Mouse (Mus musculus) heart, postnatal 4 days (tissue): ENCODE measurements around the gene Casq1. TPM values are rescaled to one million over a fixed set of nuclear protein-coding genes. Genes with fewer than 3 reads are reported as not detected.
"Not testable (repeated sequence)": the region's sequence is repeated elsewhere in the genome, so short reads cannot be mapped to it uniquely, and the experiment has no call there.

ENCODE experiments used
- DNase-seq: peaks from one replicate; pipeline ENCODE4 v3.0.0; 2021
- total RNA-seq, 2 experiments: library from RNA; stranded (reverse); gene quantifications; 2 replicates each; pipeline ENCODE4 v1.2.3; 2021

Casq1 gene
- 10 to 100 TPM; 11.9 to 18.1 TPM for total RNA-seq

DNA sequence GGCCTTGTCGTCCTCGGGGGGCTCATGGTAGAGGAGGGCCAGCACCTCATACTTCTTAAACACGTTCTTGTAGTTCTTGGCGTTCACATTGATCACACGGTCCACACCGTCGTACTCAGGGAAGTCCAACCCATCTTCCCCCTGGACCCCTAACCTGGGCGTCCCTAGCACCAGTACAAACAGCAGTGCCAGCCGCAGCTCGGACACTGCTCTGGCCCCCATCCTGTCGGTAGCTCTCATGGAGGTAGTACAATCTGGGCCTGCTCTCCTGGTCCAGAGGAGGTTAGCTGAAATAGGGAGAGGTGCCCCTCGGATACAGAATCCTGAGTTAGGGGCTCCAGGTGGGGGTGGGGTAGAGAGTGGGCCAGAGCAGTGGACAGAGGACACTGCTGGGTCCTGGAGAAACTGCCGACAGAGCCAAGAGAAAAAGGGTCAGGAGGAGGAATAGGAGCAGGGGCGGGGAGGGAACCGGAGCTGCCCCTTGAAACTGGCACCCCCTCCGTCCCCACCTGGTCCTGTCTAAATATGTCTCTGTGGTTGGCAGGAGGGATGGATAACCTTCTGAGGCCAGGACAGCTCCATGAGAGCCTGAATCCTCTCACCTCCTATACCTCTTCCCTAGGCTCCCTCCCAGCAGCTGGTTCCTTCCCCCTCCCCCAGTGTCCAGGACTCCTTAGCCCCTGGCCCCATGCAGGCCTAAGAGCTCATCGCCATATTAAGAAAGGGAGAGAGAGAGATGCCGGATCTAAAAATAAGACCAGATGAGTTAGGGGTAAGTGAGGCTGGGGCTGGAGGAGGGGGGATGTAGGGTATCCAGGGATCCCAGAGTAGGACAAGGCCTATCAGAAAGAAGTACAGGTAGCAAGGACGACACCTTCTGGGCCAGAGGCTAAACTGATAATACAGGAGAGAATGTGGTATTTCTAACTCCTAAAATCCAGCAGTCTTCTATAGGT lies at the start of gene Casq1:
Gene Casq1 (minus strand): TSS at position 418 of the 956 bp plus-strand sequence.
- DNase-seq = no peak

DNA sequence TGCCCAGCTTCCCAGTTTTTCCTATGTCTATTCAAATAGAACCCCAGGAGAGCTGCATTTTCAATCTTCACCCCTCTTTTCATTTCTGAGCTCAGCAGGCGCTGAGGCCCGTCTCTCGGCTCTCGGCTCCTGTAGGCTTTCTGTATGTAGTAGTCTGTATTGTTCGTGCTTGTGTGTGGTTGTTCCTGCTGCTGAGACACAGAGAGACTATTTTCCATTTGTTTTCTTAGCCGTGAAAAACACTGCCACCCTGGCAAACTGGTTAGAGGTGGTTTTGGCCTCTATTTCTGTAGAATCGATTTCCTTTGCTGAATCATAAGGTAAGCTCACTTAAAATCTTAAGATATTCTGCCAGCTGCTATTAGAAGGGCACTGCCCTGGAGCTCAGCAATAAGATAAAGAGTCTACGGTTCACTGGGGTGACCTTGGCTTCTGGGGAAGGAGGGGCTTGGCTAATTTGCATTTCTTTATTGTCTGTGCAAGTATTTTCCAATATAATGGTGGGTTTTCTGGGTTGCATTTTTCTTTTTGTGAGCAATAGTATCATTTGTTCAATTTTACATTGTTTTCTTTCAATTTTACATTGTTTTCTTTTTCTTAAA lies 41.9 kb upstream of the Casq1 start, which contains the start of gene Igsf8:
Gene Igsf8 (plus strand): TSS at position 165 of the 602 bp plus-strand sequence.
- no peak for DNase-seq

DNA sequence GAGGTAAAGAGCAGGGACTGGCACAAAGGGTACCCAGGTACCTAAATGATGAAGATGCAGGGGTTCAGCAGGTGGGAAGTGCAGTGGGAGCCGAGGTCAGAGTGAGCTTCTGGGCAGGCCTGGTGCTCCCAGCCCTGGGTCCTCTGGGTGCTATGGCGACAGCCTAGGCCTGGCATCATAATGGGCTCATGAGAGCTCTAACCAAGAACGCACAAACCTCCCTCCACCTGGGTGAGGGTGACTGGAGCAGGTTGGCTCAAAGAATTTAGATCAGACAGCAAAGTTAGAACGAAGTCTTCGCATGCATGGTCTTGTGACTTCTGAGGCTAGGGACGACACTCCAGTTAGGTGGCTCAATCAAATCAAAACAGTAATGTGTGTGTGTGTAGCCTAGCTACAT lies 38.6 kb upstream of the Casq1 start, which contains the start of gene Atp1a4:
Gene Atp1a4 (minus strand): TSS at position 101 of the 400 bp plus-strand sequence.
- DNase-seq = no peak

DNA sequence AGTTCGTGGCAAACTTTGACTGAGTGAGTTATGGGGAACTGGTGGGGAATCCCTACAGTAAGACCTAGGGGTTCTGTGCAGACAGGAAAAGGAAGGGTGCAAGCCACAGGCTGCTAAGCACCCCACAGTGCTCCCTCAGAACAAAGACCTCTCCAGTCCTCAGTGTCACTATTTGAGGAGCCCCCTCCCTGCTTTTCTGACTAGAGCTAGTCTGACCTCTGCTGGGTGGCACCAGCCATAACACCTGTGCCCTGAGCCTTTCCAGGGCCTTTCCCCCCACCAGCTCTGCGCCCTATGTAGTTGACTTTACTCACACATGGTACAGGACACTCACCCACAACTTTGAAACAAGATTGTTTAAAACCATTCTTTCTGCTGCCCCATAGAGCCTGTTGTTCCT lies 28.0 kb upstream of the Casq1 start:
- DNase-seq = peak; percentile 73

DNA sequence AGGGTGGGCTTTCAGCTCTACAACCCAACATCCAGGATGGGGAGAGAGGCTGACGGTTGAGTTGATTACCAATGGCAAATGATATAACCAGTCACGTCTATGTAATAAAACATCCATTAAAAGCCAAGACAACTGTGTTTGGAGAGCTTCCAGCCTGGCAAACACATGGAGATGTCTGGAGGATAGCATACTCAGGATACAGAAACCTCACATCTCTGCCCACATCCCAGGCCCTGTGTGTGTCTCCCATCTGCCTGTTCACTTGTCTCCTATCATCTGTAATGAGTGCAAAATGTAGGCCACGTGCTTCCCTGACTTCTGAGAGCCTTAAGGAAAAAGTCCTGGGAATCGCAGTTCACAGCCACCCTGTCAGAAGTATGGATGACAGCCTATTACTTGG lies 27.5 kb upstream of the Casq1 start:
- DNase-seq = no peak

DNA sequence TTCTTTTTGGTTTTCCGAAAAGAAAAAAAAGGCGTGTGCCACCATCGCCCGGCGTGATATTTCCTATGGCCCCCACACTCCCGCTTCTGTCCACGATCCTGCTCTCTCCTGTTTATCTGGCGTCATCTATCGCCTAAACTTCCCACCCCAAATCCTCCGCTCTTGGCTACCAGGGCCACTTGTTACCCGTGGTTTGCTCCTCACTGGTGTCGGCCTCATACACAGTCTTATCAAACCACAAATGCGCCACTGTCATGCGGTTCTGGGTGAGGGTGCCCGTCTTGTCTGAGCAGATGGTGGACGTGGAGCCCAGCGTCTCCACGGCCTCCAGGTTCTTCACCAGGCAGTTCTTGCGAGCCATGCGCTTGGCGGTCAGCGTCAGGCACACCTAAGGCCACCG lies 25.0 kb upstream of the Casq1 start:
- not testable (repeated sequence) for DNase-seq

DNA sequence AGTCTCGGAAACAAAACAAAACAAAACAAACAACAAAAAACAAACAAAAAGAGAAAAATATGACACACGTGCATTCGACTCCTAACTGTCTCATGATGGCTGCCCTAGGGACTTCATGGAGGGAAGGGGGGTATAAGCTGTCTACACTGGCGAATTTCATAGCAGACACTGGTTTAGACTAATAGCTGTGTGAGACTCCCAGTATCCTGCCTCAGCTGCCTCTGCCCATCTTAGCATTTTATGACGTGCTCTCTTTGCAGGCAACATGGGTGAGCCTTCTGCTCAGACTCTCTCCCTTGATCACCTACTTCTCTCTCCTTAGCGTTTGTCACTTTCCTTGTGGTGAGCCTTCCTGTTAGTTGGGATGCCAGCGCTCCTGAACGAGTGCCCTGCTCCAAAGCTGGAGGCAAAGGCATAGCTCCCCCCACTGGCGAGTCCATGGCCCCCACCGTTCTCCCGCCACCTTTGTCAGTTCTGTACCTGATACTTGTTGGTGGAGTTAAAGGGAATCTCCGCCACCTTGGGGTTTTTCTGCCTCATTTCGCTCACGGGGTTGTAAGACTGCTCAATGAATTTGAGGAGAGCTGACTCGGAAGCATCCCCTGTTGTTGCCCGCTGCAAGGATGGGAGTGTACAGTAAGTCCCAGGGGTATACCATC lies 24.0 kb upstream of the Casq1 start:
- DNase-seq = peak; percentile 56

DNA sequence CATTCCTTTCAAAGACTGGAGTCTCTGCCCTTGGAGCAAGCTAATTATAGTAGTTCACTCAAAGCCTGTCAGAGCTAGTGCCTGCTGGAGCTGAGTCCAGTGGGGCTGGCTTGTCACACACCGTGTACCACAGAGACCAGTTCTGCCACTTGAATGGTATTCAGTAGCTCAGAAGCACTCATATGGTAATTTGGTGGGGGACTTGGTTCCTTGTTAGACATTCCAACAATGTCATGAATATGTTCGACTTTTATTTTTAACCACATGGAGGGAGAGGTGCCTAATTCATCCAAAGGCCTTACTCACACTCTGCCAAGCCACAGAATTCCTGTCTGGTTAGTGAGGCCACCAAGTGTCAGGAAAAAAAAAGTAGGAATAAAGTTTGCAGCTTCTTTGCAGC lies 22.7 kb upstream of the Casq1 start:
- DNase-seq = peak; percentile 56

DNA sequence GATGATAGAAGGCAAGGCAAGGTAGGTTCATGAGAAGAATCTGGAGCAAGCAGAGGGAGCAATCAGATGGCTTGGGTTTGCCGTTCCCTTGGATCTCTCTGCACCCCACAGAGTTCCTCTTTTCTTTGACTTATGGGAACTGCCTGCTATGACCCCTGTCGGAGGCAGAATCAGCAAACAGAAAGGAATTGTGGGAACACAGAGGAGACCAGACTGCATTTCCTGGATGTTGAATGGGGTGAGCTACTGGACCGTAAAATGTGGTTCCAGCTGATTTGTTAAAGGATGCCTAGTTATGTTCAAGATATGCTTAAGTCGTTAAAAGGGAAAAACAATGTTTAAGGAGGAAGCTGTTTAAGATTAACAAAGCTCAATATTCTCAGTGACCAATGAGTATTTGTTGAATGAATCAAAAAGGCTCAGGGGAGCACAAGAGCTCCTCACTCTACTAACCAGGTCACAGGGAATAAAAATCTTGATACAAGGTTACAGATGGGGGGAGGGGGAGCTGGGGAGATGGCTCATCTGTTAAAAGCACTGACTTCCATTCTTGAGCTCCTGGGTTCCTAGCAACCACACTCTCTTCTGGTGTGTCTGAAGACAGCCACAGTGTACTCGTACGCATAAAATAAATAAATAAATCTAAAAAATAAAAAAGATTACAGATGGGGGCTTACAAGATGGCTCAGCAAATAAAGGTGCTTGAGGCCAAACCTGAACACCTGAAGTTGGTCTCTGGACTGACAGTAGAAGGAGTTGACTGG lies 21.5 kb upstream of the Casq1 start:
- no peak for DNase-seq

DNA sequence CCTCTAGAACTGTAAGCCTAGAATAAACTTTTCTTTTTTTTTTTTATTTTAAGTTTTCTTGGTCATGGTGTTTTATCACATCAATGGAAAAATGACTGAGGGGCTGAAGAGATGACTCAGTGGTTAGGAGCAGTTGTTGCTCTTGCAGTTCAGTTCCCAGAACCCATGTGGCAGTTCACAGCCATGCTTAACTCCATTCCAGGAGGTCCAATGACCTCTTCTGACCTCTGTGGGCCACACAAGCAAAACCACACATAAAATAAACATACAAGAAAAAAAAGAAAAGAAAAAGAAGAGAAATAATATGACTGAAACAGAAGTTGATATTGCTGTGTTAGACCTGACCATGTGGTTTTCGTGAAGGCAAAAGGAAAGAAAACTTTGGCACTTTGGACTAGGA lies 9.5 kb upstream of the Casq1 start:
- no peak for DNase-seq

DNA sequence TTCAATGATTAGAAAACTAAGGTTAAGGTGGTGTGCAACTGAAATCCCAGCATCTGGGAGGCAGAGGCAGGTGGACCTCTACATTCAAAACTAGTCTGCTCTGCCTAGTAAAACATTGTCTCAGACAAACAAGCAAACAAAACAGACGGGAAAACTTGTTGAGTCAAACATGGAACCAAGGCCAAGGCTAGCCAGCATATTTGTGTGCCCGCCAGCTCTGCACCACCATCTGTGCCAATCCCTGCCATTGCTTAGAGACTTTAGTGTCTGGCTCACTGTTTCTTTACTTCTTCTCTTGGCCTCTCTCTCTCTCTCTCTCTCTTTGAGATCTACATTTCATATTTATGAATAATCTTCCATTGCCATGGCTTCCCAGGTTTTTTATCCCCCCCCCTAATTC lies 8.5 kb upstream of the Casq1 start:
- DNase-seq = no peak

DNA sequence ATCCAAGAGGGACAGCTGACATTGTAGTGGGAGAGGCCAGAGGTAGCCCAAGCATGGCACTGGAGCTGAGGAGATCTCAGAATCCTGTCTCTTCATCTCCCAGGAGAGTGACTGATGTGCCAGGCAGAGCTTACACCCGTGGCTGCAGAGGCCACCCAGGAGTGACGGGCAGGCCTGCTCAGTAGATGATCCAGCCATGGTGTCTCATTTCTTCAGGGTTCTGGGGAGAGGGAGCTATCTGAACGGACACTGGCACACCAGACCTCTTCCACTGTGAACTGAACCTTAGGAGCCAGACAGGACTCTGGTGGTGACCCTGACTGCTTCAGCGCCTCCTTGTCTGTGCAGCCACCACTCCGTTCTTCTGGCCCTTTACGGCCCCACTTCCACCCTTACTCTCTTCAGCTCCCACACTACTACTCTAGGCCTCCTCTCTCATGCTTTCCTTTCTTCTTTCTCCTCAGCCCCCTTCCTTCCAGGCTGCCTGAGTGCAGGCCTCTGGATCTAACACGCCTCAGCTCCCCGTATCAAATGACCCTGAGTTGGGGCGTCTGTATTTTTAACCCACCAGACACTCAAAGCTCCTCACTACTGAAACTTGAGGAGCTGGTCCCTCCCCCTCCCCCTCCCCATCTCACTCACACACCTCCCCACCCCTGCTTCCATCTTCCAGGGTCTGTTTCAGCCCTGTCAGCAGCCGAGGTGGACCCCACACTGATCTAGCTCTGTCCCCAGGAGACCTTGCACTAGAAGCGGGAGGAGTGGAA lies 1.8 kb upstream of the Casq1 start:
- DNase-seq = no peak

DNA sequence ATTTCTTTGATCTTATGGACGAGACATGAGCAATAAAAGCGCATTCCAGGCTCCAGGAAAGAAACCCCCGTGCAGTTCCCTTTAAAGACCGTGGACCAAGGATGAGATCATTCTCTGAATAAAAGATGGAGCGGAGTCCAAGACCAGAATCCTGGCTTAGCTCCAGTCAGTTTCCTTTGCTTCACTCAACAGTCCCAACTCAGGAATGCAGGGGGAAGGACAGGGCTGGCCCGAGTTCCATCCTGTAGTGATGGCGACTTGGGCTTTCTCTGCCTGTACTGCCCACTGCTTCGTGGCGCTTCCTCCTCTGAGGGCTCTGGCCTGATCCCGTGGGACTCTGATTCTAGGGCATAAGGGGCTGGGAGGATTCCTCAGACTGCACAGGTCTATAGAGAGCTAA lies 746 bp upstream of the Casq1 start:
- DNase-seq = peak; percentile 86

DNA sequence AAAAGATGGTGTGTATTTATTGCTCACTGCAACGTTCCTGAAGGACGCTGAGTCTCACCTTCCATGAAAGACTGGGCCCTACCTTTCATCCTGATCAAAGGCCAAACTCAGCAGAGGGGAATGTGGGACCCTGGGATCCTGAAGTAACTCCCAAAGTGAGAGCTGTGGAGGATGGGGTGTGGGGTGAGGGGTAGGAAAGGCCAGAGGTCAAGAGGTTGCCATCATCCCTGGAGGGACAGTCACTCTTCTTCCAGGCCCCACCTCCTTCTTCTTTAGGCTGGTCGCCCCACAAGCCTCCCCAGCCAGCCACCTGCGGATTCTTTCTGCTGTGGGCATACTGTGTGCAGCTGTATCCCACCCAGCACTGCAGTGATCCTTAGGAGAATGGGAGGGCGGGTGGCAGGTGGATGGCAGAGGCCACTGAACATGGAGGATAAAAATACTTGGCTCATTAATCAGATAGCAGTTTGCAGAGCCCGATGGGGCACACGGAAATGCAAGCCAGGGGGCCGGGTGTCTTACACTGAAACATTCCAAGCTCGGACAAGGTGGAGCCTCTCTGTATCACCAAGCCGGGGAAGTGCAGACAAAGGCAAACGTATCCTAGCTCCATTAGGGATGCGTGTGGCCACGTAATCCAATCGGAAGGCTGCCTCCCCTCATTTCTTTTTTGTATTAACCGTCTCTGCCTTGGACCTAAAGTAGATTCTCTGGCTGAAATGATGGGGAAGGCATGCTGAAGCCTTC lies 1.3 kb downstream of the Casq1 start:
- no peak for DNase-seq

DNA sequence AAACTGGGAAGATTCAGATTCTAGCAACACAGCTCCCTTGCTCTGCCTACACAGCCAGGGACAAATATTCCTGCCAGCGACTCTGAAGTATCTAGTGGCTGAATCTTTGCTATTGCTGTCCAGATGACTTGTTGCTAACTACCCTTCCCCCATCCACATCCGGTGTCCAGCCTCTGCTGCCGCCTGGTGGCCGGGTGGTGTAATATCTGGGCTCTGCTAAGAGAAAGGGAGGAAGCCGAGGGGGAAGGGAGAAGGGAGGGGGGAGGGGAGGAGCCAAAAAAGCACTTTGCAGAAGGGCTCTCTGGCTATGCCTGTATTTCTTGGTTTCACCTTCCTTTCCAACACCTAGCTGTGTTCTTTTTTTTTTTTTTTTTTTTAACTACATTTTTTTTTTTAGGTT lies 2.5 kb downstream of the Casq1 start:
- peak; percentile 98 for DNase-seq

DNA sequence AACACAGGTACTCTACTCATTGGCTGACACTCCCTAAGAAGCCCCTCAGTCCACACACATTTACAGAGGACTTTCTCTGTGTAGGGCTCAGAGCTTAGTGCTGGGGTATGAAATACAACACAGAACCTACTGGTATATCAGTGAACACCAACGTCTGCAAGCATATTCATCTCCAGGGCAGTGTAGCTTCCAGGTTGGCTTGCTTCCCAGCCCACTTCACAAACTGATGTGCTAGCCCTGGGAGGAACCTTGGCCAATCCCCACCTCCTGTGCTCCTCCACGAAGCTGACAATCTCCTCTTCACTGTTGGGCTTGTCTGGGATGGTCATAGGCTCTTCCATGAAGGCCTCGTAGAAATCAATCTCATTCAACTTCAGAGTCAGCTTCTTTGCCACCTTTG lies 4.9 kb downstream of the Casq1 start:
- peak; percentile 83 for DNase-seq

DNA sequence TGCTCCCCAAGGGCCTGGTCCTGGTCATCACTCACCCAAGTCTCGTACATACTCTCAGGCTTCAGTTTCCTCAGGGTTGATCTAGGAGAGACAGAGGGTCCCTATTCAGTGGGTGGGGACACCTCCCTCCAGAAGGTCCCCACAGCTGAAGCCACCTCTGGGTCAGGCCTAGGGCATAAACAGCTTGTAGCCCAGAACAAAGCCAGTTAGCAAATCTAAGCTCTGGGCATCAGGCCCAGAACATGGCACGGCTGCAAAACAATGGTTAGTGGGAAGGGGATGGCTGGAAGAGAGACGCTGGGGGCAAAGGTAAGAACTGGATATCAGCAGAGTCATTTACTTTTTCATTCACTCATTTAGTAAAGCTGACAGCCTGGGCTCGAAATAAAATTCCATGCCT lies 5.9 kb downstream of the Casq1 start:
- no peak for DNase-seq

DNA sequence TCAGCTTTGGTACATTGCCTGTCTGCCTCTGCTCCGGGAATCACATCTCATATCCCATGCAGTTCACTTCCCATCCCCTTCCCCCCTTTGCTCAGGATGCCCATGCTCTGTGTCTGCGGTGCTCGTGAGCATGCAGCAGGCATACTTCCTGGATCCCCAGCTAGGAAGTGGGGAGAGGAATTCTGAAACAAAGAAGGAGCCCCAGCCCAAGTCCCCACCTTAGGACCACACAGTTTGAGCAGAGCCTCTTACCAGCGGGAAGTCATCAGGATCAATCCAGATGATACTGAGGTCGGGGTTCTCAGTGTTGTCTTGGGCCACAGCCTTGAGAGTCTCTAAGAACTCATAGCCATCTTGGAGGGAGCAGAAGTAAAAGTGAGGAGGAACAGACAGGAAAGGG lies 6.9 kb downstream of the Casq1 start:
- no peak for DNase-seq

DNA sequence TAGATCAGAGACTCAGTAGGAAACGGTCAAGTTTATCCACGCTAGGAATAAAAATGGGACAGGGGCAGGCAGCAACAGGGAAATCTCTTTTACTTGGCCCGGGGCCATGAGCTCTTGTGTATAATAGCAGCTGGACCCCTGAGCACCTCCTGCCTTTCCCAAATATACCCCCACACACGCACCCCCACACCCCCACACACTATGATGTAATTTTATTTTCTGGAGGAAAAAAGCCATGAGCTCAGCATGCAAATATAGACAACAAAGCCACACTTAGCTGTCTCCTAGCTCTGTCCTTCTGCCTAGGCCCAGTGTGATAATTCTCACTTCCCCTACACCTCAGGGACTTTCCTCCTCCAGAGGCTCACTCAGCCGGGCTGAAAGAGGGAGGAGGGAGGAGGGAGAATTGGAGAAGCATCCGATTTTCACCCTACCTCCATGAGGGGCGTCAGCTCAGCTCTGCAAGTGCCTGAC lies 12.5 kb downstream of the Casq1 start:
- DNase-seq = peak; percentile 66

DNA sequence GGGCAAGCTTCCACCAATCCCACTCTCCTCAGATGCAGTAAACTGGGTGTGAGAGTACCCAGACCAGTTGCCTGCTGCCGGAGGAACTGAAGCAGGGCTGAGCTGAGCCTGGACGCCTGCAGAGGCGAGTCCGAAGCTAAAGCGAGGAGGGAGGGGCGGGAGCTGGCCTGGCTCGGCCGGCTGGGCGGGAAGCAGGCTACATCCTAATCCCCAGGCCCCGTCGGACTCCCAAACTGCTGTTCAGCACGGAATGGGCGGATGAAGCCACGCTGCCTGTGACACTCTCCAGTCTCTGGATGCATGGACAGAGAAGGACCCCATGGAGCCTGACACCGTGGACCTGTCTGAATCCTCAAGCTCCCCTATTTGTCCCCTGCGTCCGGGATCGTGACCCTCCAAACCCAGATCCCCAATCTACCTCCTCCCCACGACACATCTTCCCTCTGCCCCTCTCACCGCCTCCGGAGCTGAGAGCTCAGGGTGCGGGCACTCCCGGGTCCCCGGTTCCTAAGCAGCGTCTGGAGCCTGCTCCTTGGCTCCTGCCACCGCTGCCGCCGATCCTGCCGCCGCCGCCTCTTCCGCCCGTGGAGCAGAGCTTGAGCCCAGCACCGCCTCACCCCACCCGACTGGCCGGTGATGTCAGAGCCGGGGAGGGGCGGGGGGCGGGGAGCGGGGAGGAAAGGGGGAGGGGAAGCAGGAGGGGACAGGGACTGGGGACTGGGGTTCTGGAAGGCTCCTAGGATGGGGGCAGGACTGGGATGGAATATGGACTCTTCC lies 13.3 kb downstream of the Casq1 start, which contains the start of gene Pea15a:
Gene Pea15a (minus strand): TSS at position 664 of the 777 bp plus-strand sequence.
- DNase-seq = peak; percentile 87
